In the genomic region with DNA sequence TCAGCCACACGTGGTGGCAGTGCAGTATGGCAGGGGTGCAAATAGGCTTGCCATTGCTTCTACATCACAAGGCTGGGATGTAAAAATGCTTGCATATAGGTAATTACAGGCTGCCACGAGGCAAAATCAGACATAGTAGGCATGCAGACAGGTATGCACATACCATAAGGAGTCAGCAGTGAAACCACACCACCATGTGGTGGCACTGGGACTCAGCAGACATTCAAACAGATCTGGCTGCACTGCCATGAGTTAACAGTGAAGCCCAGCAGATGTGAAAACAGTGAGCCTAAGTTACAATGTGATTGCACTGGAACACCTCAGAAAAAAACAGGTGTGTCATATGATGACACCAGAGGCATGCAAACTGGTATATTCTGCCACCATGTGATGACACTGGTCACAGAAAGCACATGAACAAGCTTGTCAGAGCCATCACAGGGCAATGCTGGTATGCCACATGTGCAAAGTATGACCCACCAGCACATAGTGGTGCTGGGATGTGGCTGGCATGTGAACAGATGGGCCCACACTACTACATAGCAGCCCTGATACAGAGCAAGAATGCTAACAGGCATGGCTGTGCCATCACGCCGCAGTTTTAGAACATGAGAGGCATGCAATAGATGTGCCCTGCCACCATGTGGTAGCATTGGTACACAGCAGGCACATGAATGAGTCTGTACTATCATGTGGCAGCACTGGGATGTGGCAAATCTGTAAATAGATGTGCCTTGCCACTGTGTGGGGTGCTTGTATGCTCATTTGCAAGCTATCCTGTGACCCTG, we compare ENCODE assay signal across 8 mouse cellular contexts. TPM values are rescaled to one million over a fixed set of nuclear protein-coding genes. Genes with fewer than 3 reads are reported as not detected.
DNase-seq lines count a peak whose midpoint lies in the region; ATAC-seq and TF ChIP-seq lines count a peak whose summit lies in the region.

No protein-coding gene starts in this region.

- H3K4me3 ChIP-seq in bone marrow macrophage, adult 2 months (ENCODE audit: insufficient read depth, low read length), result no peak overlapping the region
- H3K4me3 ChIP-seq in forebrain, embryonic 13.5 days, result no peak overlapping the region
- no peak overlapping the region for H3K4me3 ChIP-seq in kidney, embryonic 16.5 days (ENCODE audit: low read length)

- TF ChIP-seq CTCF in bone marrow macrophage, adult 2 months (IDR thresholded peaks at IDR 0.05; ENCODE audit: low read depth, low read length), result peak; percentile 53; the same call in 1 of the 2 replicates

- peak; percentile 26 for DNase-seq in ovary, postnatal 14 days (ENCODE audit: low spot score)
- DNase-seq in ovary, postnatal 10 days (ENCODE audit: low spot score), result no peak
- DNase-seq in lung, postnatal 10 days, result peak; percentile 24
- DNase-seq in splenic B cell, adult 2 months (ENCODE audit: low read depth, low spot score), result peak; percentile 34
- no peak for DNase-seq in thymus, adult 18-20 months

- no peaks in the 10 kb centered on the region for H3K36me3 ChIP-seq in forebrain, embryonic 13.5 days (ENCODE audit: poor library complexity, severe bottlenecking)
- H3K36me3 ChIP-seq in kidney, embryonic 16.5 days (ENCODE audit: insufficient read depth, low read length), result no peaks in the 10 kb centered on the region
- H3K36me3 ChIP-seq in splenic B cell, adult 2 months (ENCODE audit: control insufficient read depth, insufficient read depth, low read length, poor library complexity, severe bottlenecking), result no peaks in the 10 kb centered on the region

- no peak overlapping the region for H3K4me2 ChIP-seq in forebrain, embryonic 13.5 days
- no peak overlapping the region for H3K4me2 ChIP-seq in kidney, embryonic 16.5 days (replicated peaks; ENCODE audit: low read depth, low read length)

- no peak overlapping the region for H3K27ac ChIP-seq in bone marrow macrophage, adult 2 months (ENCODE audit: insufficient read depth, low read depth, low read length)
- H3K27ac ChIP-seq in forebrain, embryonic 13.5 days, result no peak overlapping the region
- H3K27ac ChIP-seq in kidney, embryonic 16.5 days (ENCODE audit: low read length), result no peak overlapping the region

- WGBS in forebrain, embryonic 13.5 days, result 48% methylated on average over 4 of the region's 4 CpGs
- WGBS in kidney, embryonic 16.5 days, result 51% methylated on average over 4 of the region's 4 CpGs

- H3K9me3 ChIP-seq in forebrain, embryonic 13.5 days (replicated peaks), result no peaks in the 10 kb centered on the region
- no peaks in the 10 kb centered on the region for H3K9me3 ChIP-seq in kidney, embryonic 16.5 days (ENCODE audit: low read length)

- no peaks in the 10 kb centered on the region for H3K4me1 ChIP-seq in bone marrow macrophage, adult 2 months (ENCODE audit: control insufficient read depth, insufficient read depth, low read length)
- no peaks in the 10 kb centered on the region for H3K4me1 ChIP-seq in forebrain, embryonic 13.5 days
- no peaks in the 10 kb centered on the region for H3K4me1 ChIP-seq in kidney, embryonic 16.5 days (ENCODE audit: insufficient read depth, low read length)

- TF ChIP-seq POLR2A in bone marrow macrophage, adult 2 months (IDR thresholded peaks at IDR 0.05; ENCODE audit: borderline replicate concordance, low read depth, low read length), result no peak

- no peaks in the 10 kb centered on the region for H3K27me3 ChIP-seq in forebrain, embryonic 13.5 days
- H3K27me3 ChIP-seq in kidney, embryonic 16.5 days (ENCODE audit: insufficient read depth, low read length), result no peaks in the 10 kb centered on the region
- H3K27me3 ChIP-seq in splenic B cell, adult 2 months (ENCODE audit: control insufficient read depth, insufficient read depth, low read length, poor library complexity, severe bottlenecking), result no peaks in the 10 kb centered on the region

- peak; percentile 76 for ATAC-seq in forebrain, embryonic 13.5 days
- ATAC-seq in kidney, embryonic 16.5 days (ENCODE audit: low FRiP score, low TSS enrichment), result peak; percentile 52; the same call in 1 of the 2 replicates

- no peak overlapping the region for H3K9ac ChIP-seq in forebrain, embryonic 13.5 days
- no peak overlapping the region for H3K9ac ChIP-seq in kidney, embryonic 16.5 days (replicated peaks; ENCODE audit: low read length)

RNA-seq across cellular contexts. Expression of gene Siglech, which starts 30.7 kb away (rescaled TPM):
- 0.56 TPM in 1 of 2 replicates, not detected in the other for polyA plus RNA-seq in bone marrow macrophage, adult 2 months (2012; ENCODE audit: insufficient read depth, insufficient read length, missing spikeins)
- 1.4 and 1.7 TPM in 2 replicates for polyA plus RNA-seq in forebrain, embryonic 13.5 days (2015; fragmentation: Nextera tagmentation; extraction: Ambion mirVana)
- polyA plus RNA-seq in kidney, embryonic 16.5 days (2015; fragmentation: Nextera tagmentation; extraction: Ambion mirVana), result 0.40 TPM in 1 of 2 replicates, not detected in the other

RNA-seq across cellular contexts. Expression of gene Tubgcp5, which starts 56.6 kb away (rescaled TPM):
- 21.4 and 25.7 TPM in 2 replicates for polyA plus RNA-seq in bone marrow macrophage, adult 2 months (2012; ENCODE audit: insufficient read depth, insufficient read length, missing spikeins)
- polyA plus RNA-seq in forebrain, embryonic 13.5 days (2015; fragmentation: Nextera tagmentation; extraction: Ambion mirVana), result 39.0 and 39.3 TPM in 2 replicates
- polyA plus RNA-seq in kidney, embryonic 16.5 days (2015; fragmentation: Nextera tagmentation; extraction: Ambion mirVana), result 27.6 and 36.4 TPM in 2 replicates

Comparison
In these comparisons a context has a peak if more than half of its experiments do, and no peak if none do; other contexts are left out.
1. DNase-seq: peak in ovary, postnatal 14 days (single experiment), lung, postnatal 10 days (single experiment) and splenic B cell, adult 2 months (single experiment); none in ovary, postnatal 10 days (single experiment) and thymus, adult 18-20 months (0 of 2).